8 mouse cellular contexts compared by ENCODE assay signal in the genomic region with DNA sequence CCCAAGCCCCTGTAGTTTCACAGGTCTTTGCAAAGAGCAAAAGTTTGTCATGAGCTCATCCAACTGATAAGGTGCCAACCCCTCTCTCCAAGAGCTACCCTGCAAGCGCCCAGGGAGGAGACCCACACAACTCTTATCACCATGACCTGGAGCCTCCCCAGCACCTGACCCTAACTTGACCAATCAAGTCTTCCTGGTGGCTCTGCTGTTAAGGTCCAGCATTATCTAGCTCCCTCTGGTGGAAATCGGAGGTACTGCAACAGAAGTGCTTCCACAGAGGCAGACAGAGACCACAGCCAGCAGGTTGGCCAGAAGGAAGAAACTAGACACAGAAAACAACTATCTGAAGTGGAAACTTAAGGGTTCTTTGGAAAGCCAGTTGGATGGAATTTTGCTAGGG. TPM values are rescaled to one million over a fixed set of nuclear protein-coding genes. Genes with fewer than 3 reads are reported as not detected.
DNase-seq lines count a peak whose midpoint lies in the region; ATAC-seq and TF ChIP-seq lines count a peak whose summit lies in the region.

No protein-coding gene starts in this region.

- TF ChIP-seq CTCF in kidney, postnatal 0 days (IDR thresholded peaks at IDR 0.05; ENCODE audit: low read depth), result peak; percentile 97

- H3K4me1 ChIP-seq in kidney, postnatal 0 days (replicated peaks; ENCODE audit: insufficient read depth, low read length), result peaks cover 5% of the 10 kb centered on the region
- H3K4me1 ChIP-seq in liver, embryonic 12.5 days, result peaks cover 16% of the 10 kb centered on the region

- DNase-seq in urinary bladder, adult 18-20 months (ENCODE audit: low spot score in 2 of 2), result peak; percentile 55 to 72
- DNase-seq in urinary bladder, adult 2 months (ENCODE audit: low spot score), result no peak
- DNase-seq in cerebellum, adult 11 months, result peak; percentile 57
- DNase-seq in frontal cortex, postnatal 36 days (ENCODE audit: low spot score in 2 of 2), result peak; percentile 72 to 88
- peak; percentile 91 for DNase-seq in kidney, postnatal 0 days (ENCODE audit: low spot score)
- peak; percentile 65 for DNase-seq in ovary, postnatal 10 days (ENCODE audit: low spot score)
- peak; percentile 81 for DNase-seq in thymus, postnatal 0 days (ENCODE audit: low spot score)

- no peaks in the 10 kb centered on the region for H3K27me3 ChIP-seq in kidney, postnatal 0 days (ENCODE audit: insufficient read depth, low read length)
- H3K27me3 ChIP-seq in liver, embryonic 12.5 days (replicated peaks), result peaks cover 3% of the 10 kb centered on the region; the same call in 1 of the 2 replicates

- WGBS in kidney, postnatal 0 days, result 26% methylated on average over 2 of the region's 2 CpGs
- WGBS in liver, embryonic 12.5 days (ENCODE audit: insufficient replicate concordance), result 0% methylated on average over 2 of the region's 2 CpGs

- no peak overlapping the region for H3K9ac ChIP-seq in kidney, postnatal 0 days (ENCODE audit: low read depth, low read length)
- no peak overlapping the region for H3K9ac ChIP-seq in liver, embryonic 12.5 days

- H3K4me2 ChIP-seq in kidney, postnatal 0 days (ENCODE audit: low read length), result no peak overlapping the region
- H3K4me2 ChIP-seq in liver, embryonic 12.5 days, result peak overlapping the region; percentile 12; the same call in 1 of the 2 replicates

- H3K4me3 ChIP-seq in kidney, postnatal 0 days (replicated peaks; ENCODE audit: low read depth, low read length), result no peak overlapping the region
- H3K4me3 ChIP-seq in liver, embryonic 12.5 days, result no peak overlapping the region

- no peaks in the 10 kb centered on the region for H3K36me3 ChIP-seq in kidney, postnatal 0 days (ENCODE audit: insufficient read depth, low read length)
- H3K36me3 ChIP-seq in liver, embryonic 12.5 days, result no peaks in the 10 kb centered on the region

- H3K27ac ChIP-seq in kidney, postnatal 0 days, result no peak overlapping the region
- H3K27ac ChIP-seq in liver, embryonic 12.5 days, result no peak overlapping the region

- H3K9me3 ChIP-seq in kidney, postnatal 0 days (replicated peaks; ENCODE audit: low read length), result no peaks in the 10 kb centered on the region
- H3K9me3 ChIP-seq in liver, embryonic 12.5 days (replicated peaks), result no peaks in the 10 kb centered on the region

- peak; percentile 55; the same call in 1 of the 2 replicates for ATAC-seq in kidney, postnatal 0 days (replicated peaks; ENCODE audit: low FRiP score, low read depth)
- peak; percentile 52 for ATAC-seq in liver, embryonic 12.5 days

RNA-seq across cellular contexts. Expression of gene Uqcrfs1, which starts 3.7 kb away (rescaled TPM):
- 127 and 137 TPM in 2 replicates for polyA plus RNA-seq in urinary bladder, adult 2 months (2012; rRNA removed)
- polyA plus RNA-seq in kidney, postnatal 0 days (2015; fragmentation: Nextera tagmentation; extraction: Ambion mirVana), result 588 and 601 TPM in 2 replicates
- 200 and 202 TPM in 2 replicates for polyA plus RNA-seq in liver, embryonic 12.5 days (2016; fragmentation: Nextera tagmentation; extraction: Ambion mirVana)
- polyA plus RNA-seq in thymus, postnatal 0 days (2015; fragmentation: Nextera tagmentation; extraction: Ambion mirVana), result 273 and 282 TPM in 2 replicates
